Mouse (Mus musculus) heart, embryonic 16.5 days (tissue): ENCODE results near the gene Zbtb38. TPM values are rescaled to one million over a fixed set of nuclear protein-coding genes. Genes with fewer than 3 reads are reported as not detected.

Source experiments
- ATAC-seq: fragments of 200-750 bp; cut with Nextera tagmentation; replicated peaks from 2 replicates; pipeline ENCODE4 v1.8.0; 2017; ENCODE audit warnings: moderate number of reproducible peaks; ENCODE audit not compliant: insufficient read depth, low FRiP score; ENCODE audit errors: extremely low read depth
- H3K27ac ChIP-seq: fragments of 300-500 bp; sonication (generic); 2 replicates; pipeline ENCODE4 v1.5.1; 2014; ENCODE audit warnings: mild to moderate bottlenecking, low read length, control low read depth, moderate library complexity
- H3K27me3 ChIP-seq: fragments of 300-500 bp; sonication (generic); 2 replicates; pipeline ENCODE4 v1.6.1; 2014; ENCODE audit warnings: low read length, mixed read lengths; ENCODE audit not compliant: control insufficient read depth, insufficient read depth
- H3K36me3 ChIP-seq: fragments of 300-500 bp; sonication (generic); 2 replicates; pipeline ENCODE4 v1.6.1; 2014; ENCODE audit not compliant: control insufficient read depth, insufficient read depth
- H3K4me1 ChIP-seq: fragments of 300-500 bp; sonication (generic); 2 replicates; pipeline ENCODE4 v1.6.1; 2014; ENCODE audit warnings: low read length, mixed read lengths; ENCODE audit not compliant: control insufficient read depth, insufficient read depth
- H3K4me2 ChIP-seq: fragments of 300-500 bp; sonication (generic); 2 replicates; pipeline ENCODE4 v1.6.1; 2014; ENCODE audit warnings: low read depth, mild to moderate bottlenecking, control low read depth, low read length
- H3K4me3 ChIP-seq: fragments of 300-500 bp; sonication (generic); 2 replicates; pipeline ENCODE4 v1.5.1; 2014; ENCODE audit warnings: mild to moderate bottlenecking, control low read depth, low read length
- H3K9ac ChIP-seq: fragments of 300-500 bp; sonication (generic); 2 replicates; pipeline ENCODE4 v1.6.1; 2014; ENCODE audit warnings: low read length, control low read depth
- H3K9me3 ChIP-seq: fragments of 300-500 bp; sonication (generic); replicated peaks from 2 replicates; pipeline ENCODE4 v1.6.1; 2016; ENCODE audit warnings: low read length; ENCODE audit not compliant: control insufficient read depth
- WGBS: fragments of 180-500 bp; shearing (Covaris S2); extraction: QIAGEN DNeasy Blood & Tissue Kit; methylation state at CpG from one replicate; pipeline ENCODE4 v1.1.7; 2014; 5-methylcytosine and 5-hydroxymethylcytosine counted together
- polyA plus RNA-seq: library from polyadenylated mRNA; unstranded; fragments of >200 nt; fragmentation: Nextera tagmentation; extraction: Ambion mirVana; gene quantifications from 2 replicates; pipeline ENCODE4 v1.2.1, GENCODE M21; 2015

Zbtb38 gene
- polyA plus RNA-seq, 1 experiment from 2014 or later = 29.6 TPM

GRCm38 (mm10) chr9:96753921-96754624 lies 1.4 kb upstream of the Zbtb38 start:
- no peak overlapping the region for H3K27ac ChIP-seq
- WGBS = 43% methylated on average over 11 of the region's 11 CpGs
- H3K9ac ChIP-seq = no peak overlapping the region
- H3K4me2 ChIP-seq = peak overlapping the region; percentile 10; the same call in 1 of the 2 replicates
- no peaks in the 10 kb centered on the region for H3K27me3 ChIP-seq
- no peak overlapping the region for H3K4me3 ChIP-seq
- ATAC-seq = no peak
- H3K4me1 ChIP-seq = peaks cover 21% of the 10 kb centered on the region
- H3K36me3 ChIP-seq = peaks cover 5% of the 10 kb centered on the region; the same call in 1 of the 2 replicates
- H3K9me3 ChIP-seq = 0 out of 2 replicates have a peak, but pooled peaks cover 2% of the 10 kb centered on the region

GRCm38 (mm10) chr9:96753392-96753791 lies 761 bp upstream of the Zbtb38 start:
- Histone ChIP-seq H3K4me2 (no peak overlapping the region), H3K27ac (peak overlapping the region; percentile 82), H3K4me3 (no peak overlapping the region), H3K27me3 (no peaks in the 10 kb centered on the region), H3K4me1 (peaks cover 17% of the 10 kb centered on the region), H3K36me3 (peaks cover 8% of the 10 kb centered on the region; the same call in 1 of the 2 replicates), H3K9me3 (0 out of 2 replicates have a peak, but pooled peaks cover 2% of the 10 kb centered on the region), H3K9ac (no peak overlapping the region)
- ATAC-seq = no peak
- WGBS = 81% methylated on average over 8 of the region's 8 CpGs

- Histone ChIP-seq H3K4me3 (peak overlapping the region; percentile 24), H3K36me3 (peaks cover 18% of the 10 kb centered on the region), H3K9me3 (peaks cover 5% of the 10 kb centered on the region; the same call in 1 of the 2 replicates), H3K4me1 (peaks cover 17% of the 10 kb centered on the region), H3K27me3 (no peaks in the 10 kb centered on the region), H3K9ac (peak overlapping the region; percentile 11), H3K27ac (peak overlapping the region; percentile 82), H3K4me2 (peak overlapping the region; percentile 54)
- 72% methylated on average over 15 of the region's 15 CpGs for WGBS
- ATAC-seq = peak; percentile 37; the same call in 1 of the 2 replicates
These were observed 619 bp downstream of the Zbtb38 start for GRCm38 (mm10) chr9:96751821-96752602.

- peaks cover 17% of the 10 kb centered on the region for H3K4me1 ChIP-seq
- peaks cover 8% of the 10 kb centered on the region; the same call in 1 of the 2 replicates for H3K9me3 ChIP-seq
- 96% methylated on average over 11 of the region's 11 CpGs for WGBS
- ATAC-seq = no peak
- no peak overlapping the region for H3K4me2 ChIP-seq
- no peak overlapping the region for H3K9ac ChIP-seq
- no peak overlapping the region for H3K4me3 ChIP-seq
- peaks cover 23% of the 10 kb centered on the region for H3K36me3 ChIP-seq
- H3K27ac ChIP-seq = no peak overlapping the region
- H3K27me3 ChIP-seq = no peaks in the 10 kb centered on the region
These were observed 2.0 kb downstream of the Zbtb38 start for GRCm38 (mm10) chr9:96750636-96751035.

GRCm38 (mm10) chr9:96746527-96746926 lies 6.1 kb downstream of the Zbtb38 start:
- H3K27me3 ChIP-seq = no peaks in the 10 kb centered on the region
- WGBS = 93% methylated on average over 9 of the region's 9 CpGs
- H3K4me3 ChIP-seq = no peak overlapping the region
- no peak overlapping the region for H3K27ac ChIP-seq
- peaks cover 11% of the 10 kb centered on the region; the same call in 1 of the 2 replicates for H3K9me3 ChIP-seq
- H3K4me2 ChIP-seq = no peak overlapping the region
- no peak overlapping the region for H3K9ac ChIP-seq
- H3K4me1 ChIP-seq = peaks cover 3% of the 10 kb centered on the region
- H3K36me3 ChIP-seq = peaks cover 23% of the 10 kb centered on the region
- ATAC-seq = no peak

GRCm38 (mm10) chr9:96744909-96745308 lies 7.7 kb downstream of the Zbtb38 start:
- Histone ChIP-seq H3K4me1 (peaks cover 13% of the 10 kb centered on the region), H3K4me3 (no peak overlapping the region), H3K9ac (no peak overlapping the region), H3K9me3 (peaks cover 8% of the 10 kb centered on the region; the same call in 1 of the 2 replicates), H3K4me2 (no peak overlapping the region), H3K36me3 (peaks cover 20% of the 10 kb centered on the region), H3K27ac (no peak overlapping the region), H3K27me3 (no peaks in the 10 kb centered on the region)
- WGBS = 60% methylated on average over 2 of the region's 2 CpGs
- no peak for ATAC-seq

- peak overlapping the region; percentile 58 for H3K9ac ChIP-seq
- peaks cover 23% of the 10 kb centered on the region for H3K4me1 ChIP-seq
- peaks cover under 1% of the 10 kb centered on the region; the same call in 1 of the 2 replicates for H3K36me3 ChIP-seq
- ATAC-seq = no peak
- H3K4me3 ChIP-seq = no peak overlapping the region
- H3K27ac ChIP-seq = peak overlapping the region; percentile 96
- 69% methylated on average over 17 of the region's 17 CpGs for WGBS
- H3K4me2 ChIP-seq = peak overlapping the region; percentile 44
- 0 out of 2 replicates have a peak, but pooled peaks cover 3% of the 10 kb centered on the region for H3K9me3 ChIP-seq
- H3K27me3 ChIP-seq = no peaks in the 10 kb centered on the region
These were observed 11.1 kb downstream of the Zbtb38 start for GRCm38 (mm10) chr9:96741365-96742085.

- Histone ChIP-seq H3K4me2 (peak overlapping the region; percentile 44), H3K36me3 (no peaks in the 10 kb centered on the region), H3K27ac (peak overlapping the region; percentile 96), H3K4me3 (no peak overlapping the region), H3K4me1 (peaks cover 27% of the 10 kb centered on the region), H3K27me3 (no peaks in the 10 kb centered on the region), H3K9ac (peak overlapping the region; percentile 58), H3K9me3 (0 out of 2 replicates have a peak, but pooled peaks cover 3% of the 10 kb centered on the region)
- no peak; the same call in 1 of the 2 replicates for ATAC-seq
- 59% methylated on average over 15 of the region's 15 CpGs for WGBS
These were observed 11.8 kb downstream of the Zbtb38 start for GRCm38 (mm10) chr9:96740712-96741364.
